Mouse (Mus musculus): Measurements from ENCODE around the gene Zscan5b.
"Not testable (repeated sequence)": the region's sequence is repeated elsewhere in the genome, so short reads cannot be mapped to it uniquely, and the experiment has no call there.

Gene Zscan5b

DNA sequence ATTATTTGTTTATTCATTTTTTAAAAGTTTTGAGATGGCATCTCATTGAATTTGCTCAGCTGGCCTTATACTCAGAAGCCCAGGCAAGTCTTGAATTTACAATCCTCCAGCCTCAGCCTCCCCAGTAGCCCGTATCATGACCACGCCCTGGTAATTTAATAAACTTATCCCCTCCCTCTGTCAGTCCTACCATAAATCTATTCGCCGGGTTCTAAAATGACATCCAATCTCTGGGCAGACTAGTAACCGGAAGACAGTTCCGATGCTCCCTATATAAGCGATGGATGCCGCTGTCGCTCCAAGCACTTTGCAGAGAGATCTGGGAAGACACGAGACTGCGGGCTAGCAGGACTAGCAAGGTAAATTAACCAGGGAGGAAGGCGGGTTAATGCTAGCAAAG, at the start of gene Zscan5b:
Gene Zscan5b (plus strand): TSS at position 301 of the 400 bp plus-strand sequence.
- no peak for DNase-seq (ENCODE audit: low spot score in 2 of 2)

DNA sequence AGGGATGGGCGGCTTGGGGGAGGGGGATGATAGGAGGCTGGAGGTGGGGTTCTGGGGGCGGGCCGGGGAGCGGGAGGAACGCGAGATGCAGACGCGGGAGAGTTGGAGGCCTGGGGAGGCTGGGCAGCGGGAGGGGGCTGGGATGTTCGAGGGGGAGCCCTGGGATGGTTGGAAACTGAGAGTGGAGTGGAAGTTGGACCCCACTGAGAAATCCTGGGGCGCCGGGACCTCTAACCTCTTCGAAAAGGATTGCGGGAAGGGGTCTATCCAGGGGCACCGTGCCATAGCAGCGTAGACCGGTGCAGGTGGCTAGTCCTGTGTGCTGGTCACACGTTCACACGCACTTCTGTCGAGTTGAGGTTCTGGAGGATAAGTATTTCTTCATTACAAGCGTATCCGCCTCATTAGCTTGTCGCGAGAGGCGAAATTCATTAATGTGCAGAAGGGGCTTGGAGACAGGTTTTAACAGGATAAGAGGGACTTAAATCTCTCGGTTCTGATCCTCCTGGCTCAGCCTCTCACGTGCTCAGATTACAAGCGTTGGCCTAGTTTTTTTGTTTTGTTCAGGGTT, 49.3 kb upstream of the Zscan5b start:
- no peak for DNase-seq (ENCODE audit: low spot score in 2 of 2)

GRCm38 (mm10) chr7:6173872-6174271, 48.2 kb upstream of the Zscan5b start:
- DNase-seq (ENCODE audit: low spot score in 2 of 2): no peak

DNA sequence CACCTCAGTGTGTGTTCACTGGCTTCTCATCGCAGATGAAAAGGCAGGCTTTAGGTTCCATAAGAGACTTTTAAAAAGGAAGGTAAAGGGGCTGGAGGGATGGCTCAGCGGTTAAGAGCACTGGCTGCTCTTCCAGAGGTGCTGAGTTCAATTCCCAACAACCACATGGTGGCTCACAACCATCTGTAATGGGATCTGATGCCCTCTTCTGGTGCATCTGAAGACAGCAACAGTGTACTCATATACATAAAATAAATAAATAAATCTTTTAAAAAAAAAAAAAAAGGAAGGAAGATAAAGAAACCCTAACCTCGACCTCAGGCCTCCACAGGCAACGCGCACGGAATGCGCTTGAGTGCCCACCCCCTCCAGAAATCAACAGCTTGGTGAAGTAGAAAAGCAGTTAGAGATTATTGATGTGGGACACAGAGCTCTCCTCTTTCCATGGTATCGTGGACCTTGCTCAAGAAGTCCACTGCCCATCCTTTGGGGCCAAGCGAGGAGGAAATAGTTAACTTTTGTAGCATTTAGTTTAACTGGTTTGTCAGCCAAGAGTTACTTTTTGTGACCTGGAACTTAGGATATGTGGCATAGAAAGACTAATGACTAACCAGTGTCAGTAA, 47.6 kb upstream of the Zscan5b start:
- DNase-seq (ENCODE audit: low spot score in 2 of 2): not testable (repeated sequence)

- DNase-seq (ENCODE audit: low spot score in 2 of 2): no peak
Observed at GRCm38 (mm10) chr7:6179013-6179412, 43.1 kb upstream of the Zscan5b start.

DNA sequence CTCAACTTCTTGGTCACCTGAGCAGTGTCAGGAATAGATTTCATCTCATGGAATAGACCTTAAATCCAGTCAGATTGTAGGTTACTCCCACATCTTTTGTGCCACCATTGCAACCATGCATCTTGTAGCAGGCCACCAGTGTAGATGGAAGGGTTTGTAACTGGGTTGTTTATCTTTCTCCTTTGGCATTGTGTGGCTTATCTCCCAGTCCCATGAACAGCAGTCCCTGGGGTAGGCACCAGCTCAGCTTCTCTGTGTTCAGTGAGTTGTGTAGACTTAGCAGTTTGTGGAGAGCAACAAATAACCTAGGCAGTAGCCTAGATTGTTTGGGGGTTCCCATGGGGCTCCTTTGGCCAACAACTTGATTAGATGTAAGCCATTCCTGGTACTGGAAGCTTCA, 39.2 kb upstream of the Zscan5b start:
- no peak for DNase-seq (ENCODE audit: low spot score in 2 of 2)

DNA sequence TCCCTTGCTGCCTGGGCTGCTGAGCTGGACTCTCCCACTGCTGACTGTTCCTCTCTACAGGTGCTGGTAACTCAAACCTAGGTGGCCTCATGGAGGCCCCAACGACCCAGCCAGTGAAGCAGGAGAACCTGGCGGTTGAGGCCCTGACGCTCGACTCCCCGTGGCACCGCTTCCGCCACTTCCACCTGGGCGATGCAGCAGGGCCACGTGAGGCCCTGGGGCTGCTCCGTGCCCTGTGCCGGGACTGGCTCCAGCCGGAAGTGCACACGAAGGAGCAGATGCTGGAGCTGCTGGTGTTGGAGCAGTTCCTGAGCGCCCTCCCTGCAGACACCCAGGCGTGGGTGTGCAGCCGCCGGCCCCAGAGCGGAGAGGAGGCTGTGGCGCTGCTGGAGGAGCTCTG, 38.3 kb upstream of the Zscan5b start:
- no peak for DNase-seq (ENCODE audit: low spot score in 2 of 2)

DNA sequence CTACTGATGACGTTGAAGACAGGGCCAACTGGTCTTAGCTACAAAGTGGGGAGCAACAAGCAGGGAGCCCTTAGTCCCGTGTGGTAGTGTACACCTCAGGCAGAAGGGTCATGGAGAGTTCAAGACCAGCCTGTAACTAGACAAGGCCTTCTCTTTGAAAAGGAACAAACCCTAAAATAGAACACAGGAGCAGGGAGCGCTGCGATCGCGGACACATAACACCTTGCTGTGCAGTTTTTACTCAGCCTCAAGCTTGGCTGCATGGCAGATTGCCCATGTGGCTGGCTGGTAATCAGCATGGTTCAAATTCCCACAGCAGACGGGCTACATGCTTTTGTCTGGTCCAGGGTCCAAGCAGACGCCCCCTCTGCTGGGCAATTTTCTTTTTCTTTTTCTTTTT, 37.6 kb upstream of the Zscan5b start:
- DNase-seq (ENCODE audit: low spot score in 2 of 2): no peak

GRCm38 (mm10) chr7:6185391-6185790, 36.7 kb upstream of the Zscan5b start:
- DNase-seq (ENCODE audit: low spot score in 2 of 2): no peak

DNA sequence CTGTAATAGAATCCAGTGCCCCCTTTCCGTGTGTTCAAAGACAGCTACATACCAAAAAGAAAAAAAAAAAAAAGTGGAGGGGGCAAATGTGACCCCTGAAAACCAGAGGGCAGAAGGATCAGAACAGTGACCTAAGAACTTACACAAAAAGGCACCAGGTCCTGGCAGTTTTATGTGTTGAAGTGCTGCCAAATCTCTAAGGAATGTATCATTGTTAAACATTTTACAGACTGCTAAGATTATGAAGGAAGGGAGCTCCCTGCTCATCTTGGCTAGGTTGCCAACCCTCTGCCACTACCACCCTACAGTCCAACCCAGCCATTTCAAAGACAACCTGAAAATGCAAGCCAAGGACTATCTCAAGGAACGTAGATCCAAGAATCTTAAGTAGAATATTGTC, 35.9 kb upstream of the Zscan5b start:
- no peak for DNase-seq (ENCODE audit: low spot score in 2 of 2)

GRCm38 (mm10) chr7:6186756-6187155, 35.3 kb upstream of the Zscan5b start:
- no peak for DNase-seq (ENCODE audit: low spot score in 2 of 2)

DNA sequence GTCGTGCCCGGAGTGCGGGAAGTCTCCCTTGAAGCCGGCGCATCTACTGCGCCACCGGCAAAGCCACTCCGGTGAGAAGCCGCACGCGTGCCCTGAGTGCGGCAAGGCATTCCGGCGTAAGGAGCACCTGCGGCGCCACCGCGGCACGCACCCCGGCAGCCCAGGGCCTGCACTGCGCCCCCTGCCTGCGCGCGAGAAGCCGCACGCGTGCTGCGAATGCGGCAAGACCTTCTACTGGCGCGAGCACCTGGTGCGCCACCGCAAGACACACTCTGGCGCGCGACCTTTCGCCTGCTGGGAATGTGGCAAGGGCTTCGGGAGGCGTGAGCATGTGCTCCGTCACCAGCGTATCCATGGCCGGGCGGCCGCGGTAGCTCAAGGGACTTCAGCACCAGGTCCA, 32.5 kb upstream of the Zscan5b start:
- DNase-seq (ENCODE audit: low spot score in 2 of 2): no peak

- DNase-seq (ENCODE audit: low spot score in 2 of 2): peak; percentile 68 to 69
Observed at GRCm38 (mm10) chr7:6191376-6191775, 30.7 kb upstream of the Zscan5b start.

DNA sequence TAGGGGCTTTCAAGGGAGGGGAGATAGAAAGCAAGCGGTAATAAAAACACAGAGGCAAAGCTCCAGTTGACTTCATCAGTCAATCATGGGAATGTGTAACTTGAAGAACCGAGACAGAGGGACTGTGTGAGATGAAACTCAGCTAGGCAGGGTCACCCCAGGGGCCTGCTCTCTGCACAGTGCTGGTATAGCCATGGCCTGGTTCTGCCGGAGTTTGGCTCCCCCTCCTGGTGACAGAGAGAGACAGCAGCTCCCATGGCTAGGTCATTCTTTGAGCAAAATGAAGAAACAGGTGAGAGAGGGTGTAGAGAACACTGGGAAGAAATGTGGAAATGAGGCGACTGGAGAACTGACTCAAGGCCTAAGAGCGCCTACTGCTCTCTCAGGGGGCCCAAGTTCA, 27.9 kb upstream of the Zscan5b start:
- DNase-seq (ENCODE audit: low spot score in 2 of 2): no peak

GRCm38 (mm10) chr7:6195777-6196176, 26.3 kb upstream of the Zscan5b start:
- DNase-seq (ENCODE audit: low spot score in 2 of 2): no peak

- DNase-seq (ENCODE audit: low spot score in 2 of 2): no peak
Observed at GRCm38 (mm10) chr7:6196790-6197189, 25.3 kb upstream of the Zscan5b start, which contains the start of gene Galp. Gene Galp (plus strand): TSS chr7:6197090.

- DNase-seq (ENCODE audit: low spot score in 2 of 2): no peak
Observed at GRCm38 (mm10) chr7:6204200-6204599, 17.9 kb upstream of the Zscan5b start.

- no peak for DNase-seq (ENCODE audit: low spot score in 2 of 2)
Observed at GRCm38 (mm10) chr7:6213144-6213543, 8.9 kb upstream of the Zscan5b start.

DNA sequence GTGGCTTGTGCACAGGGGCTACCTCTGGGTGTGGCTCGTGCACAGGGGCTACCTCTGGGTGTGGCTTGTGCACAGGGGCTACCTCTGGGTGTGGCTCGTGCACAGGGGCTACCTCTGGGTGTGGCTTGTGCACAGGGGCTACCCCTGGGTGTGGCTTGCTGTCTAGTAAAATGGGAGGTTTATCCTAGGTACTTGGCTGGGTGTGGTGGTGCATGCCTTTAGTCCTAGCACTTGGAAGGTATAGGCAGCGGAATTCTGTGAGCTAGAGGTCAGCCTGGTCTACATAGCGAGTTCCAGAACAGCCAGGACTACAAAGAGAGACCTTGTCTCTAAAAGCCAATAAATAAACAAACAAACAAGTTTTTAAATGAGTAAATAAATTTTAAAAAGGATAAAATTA, 7.4 kb upstream of the Zscan5b start:
- DNase-seq (ENCODE audit: low spot score in 2 of 2): not testable (repeated sequence)

- DNase-seq (ENCODE audit: low spot score in 2 of 2): no peak
Observed at GRCm38 (mm10) chr7:6220147-6220546, 1.9 kb upstream of the Zscan5b start.

DNA sequence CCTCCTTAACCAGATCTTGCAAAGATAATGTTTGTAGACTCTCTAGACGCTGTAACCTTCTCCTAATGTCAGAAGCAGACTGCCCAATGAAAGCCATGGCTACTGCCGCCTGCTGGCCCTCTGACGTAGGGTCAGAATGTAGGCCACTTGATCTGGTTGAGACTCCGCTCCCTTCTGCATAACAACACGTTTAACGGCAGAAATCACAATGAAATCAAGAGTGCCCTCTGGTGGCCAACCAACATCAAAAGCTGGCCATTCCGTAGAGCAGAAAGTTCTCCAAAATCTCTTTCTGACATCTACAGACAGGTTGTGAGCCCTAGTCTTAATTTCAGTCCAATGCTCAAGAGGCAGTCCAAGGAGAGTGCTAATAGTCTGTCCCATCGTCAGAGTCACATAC, 6.4 kb downstream of the Zscan5b start:
- not testable (repeated sequence) for DNase-seq (ENCODE audit: low spot score in 2 of 2)

- DNase-seq (ENCODE audit: low spot score in 2 of 2): no peak
Observed at GRCm38 (mm10) chr7:6239787-6240186, 17.7 kb downstream of the Zscan5b start.

DNA sequence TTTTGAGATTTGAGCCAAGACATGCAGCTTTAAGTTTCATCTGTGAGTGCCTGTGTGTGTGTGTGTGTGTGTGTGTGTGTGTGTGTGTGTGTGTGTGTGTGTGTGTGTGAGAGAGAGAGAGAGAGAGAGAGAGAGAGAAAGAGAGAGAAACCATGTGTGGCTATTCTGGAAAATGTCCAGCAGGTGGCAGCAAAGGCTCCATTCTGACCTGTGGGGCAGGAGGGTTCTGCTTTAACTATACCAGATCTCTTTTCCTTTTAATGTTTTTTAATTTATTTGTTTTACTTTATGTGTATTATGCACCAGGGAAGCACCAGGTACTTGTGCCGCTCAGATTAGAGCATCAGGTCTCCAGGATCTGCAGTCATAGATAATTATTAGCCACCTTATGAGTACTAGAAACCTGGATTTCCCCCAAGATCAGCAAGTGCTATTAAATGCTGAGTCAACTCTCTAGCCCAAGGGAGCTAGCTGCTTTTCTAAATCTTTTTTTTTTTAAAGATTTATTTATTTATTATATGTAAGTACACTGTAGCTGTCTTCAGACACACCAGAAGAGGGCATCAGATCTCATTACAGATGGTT, 18.9 kb downstream of the Zscan5b start:
- DNase-seq (ENCODE audit: low spot score in 2 of 2): not testable (repeated sequence)

Measured in frontal cortex, postnatal 10 days (tissue).